Mouse (Mus musculus): ENCODE results near the gene AI464131. TPM values are rescaled to one million over a fixed set of nuclear protein-coding genes. Genes with fewer than 3 reads are reported as not detected.
"Not testable (repeated sequence)": the region's sequence is repeated elsewhere in the genome, so short reads cannot be mapped to it uniquely, and the experiment has no call there.

The AI464131 gene
- polyA plus RNA-seq, 1 experiment from 2014 or later = 3.9 TPM

GRCm38 (mm10) chr4:41468396-41469080, 34.3 kb downstream of the AI464131 start:
- DNase-seq (ENCODE audit: low spot score) = peak; percentile 67

GRCm38 (mm10) chr4:41465287-41465665, 37.6 kb downstream of the AI464131 start:
- Histone ChIP-seq H3K27ac (replicated peaks) (no peak overlapping the region), H3K9me3 (ENCODE audit: control insufficient read depth, low read length) (no peaks in the 10 kb centered on the region), H3K27me3 (ENCODE audit: control insufficient read depth, insufficient read depth, low read length) (no peaks in the 10 kb centered on the region), H3K4me2 (replicated peaks; ENCODE audit: low read depth) (peak overlapping the region; percentile 54), H3K4me3 (ENCODE audit: low read depth, low read length) (peak overlapping the region; percentile 57), H3K36me3 (ENCODE audit: control insufficient read depth, insufficient read depth, low read length) (no peaks in the 10 kb centered on the region), H3K9ac (ENCODE audit: low read length) (peak overlapping the region; percentile 64), H3K4me1 (replicated peaks; ENCODE audit: control insufficient read depth, insufficient read depth) (0 out of 2 replicates have a peak, but pooled peaks cover 2% of the 10 kb centered on the region)
- WGBS = 4% methylated on average over 17 of the region's 17 CpGs
- no peak; the same call in none of the 2 replicates for ATAC-seq (ENCODE audit: low FRiP score, low TSS enrichment)
- TF ChIP-seq EP300 (optimal IDR thresholded peaks at IDR 0.05) = no peak
- TF ChIP-seq CTCF (IDR thresholded peaks at IDR 0.05; ENCODE audit: low read depth) = peak; percentile 33; the same call in 1 of the 2 replicates
- no peak for DNase-seq (ENCODE audit: low spot score)

More at GRCm38 (mm10) chr4:41468396-41469080, 34.3 kb downstream of the AI464131 start:
- H3K36me3 ChIP-seq (ENCODE audit: control insufficient read depth, insufficient read depth, low read length) = no peaks in the 10 kb centered on the region
- TF ChIP-seq CTCF (IDR thresholded peaks at IDR 0.05; ENCODE audit: low read depth) (peak; percentile 84), EP300 (optimal IDR thresholded peaks at IDR 0.05) (no peak)
- H3K4me2 ChIP-seq (replicated peaks; ENCODE audit: low read depth) = no peak overlapping the region
- ATAC-seq (ENCODE audit: low FRiP score, low TSS enrichment) = no peak
- H3K9me3 ChIP-seq (ENCODE audit: control insufficient read depth, low read length) = no peaks in the 10 kb centered on the region
- 0 out of 2 replicates have a peak, but pooled peaks cover 2% of the 10 kb centered on the region for H3K4me1 ChIP-seq (replicated peaks; ENCODE audit: control insufficient read depth, insufficient read depth)
- no peaks in the 10 kb centered on the region for H3K27me3 ChIP-seq (ENCODE audit: control insufficient read depth, insufficient read depth, low read length)
- no peak overlapping the region for H3K4me3 ChIP-seq (ENCODE audit: low read depth, low read length)
- H3K27ac ChIP-seq (replicated peaks) = no peak overlapping the region
- 58% methylated on average over 17 of the region's 17 CpGs for WGBS
- no peak overlapping the region for H3K9ac ChIP-seq (ENCODE audit: low read length)

- peak; percentile 99 for TF ChIP-seq EP300 (optimal IDR thresholded peaks at IDR 0.05)
- TF ChIP-seq CTCF (IDR thresholded peaks at IDR 0.05; ENCODE audit: low read depth) = 0 out of 2 replicates have a peak, but pooled peaks have one; percentile 13
- DNase-seq (ENCODE audit: low spot score) (peak; percentile 99), ATAC-seq (ENCODE audit: low FRiP score, low TSS enrichment) (peak; percentile 99)
- H3K36me3 ChIP-seq (ENCODE audit: control insufficient read depth, insufficient read depth, low read length) = no peaks in the 10 kb centered on the region
- peak within 1 kb of the TSS; percentile 57 for H3K4me3 ChIP-seq (ENCODE audit: low read depth, low read length)
- peak within 1 kb of the TSS; percentile 64 for H3K4me2 ChIP-seq (replicated peaks; ENCODE audit: low read depth)
- no peaks in the 10 kb centered on the region for H3K27me3 ChIP-seq (ENCODE audit: control insufficient read depth, insufficient read depth, low read length)
- H3K9me3 ChIP-seq (ENCODE audit: control insufficient read depth, low read length) = no peaks in the 10 kb centered on the region
- under 1% methylated on average over 70 of the region's 70 CpGs for WGBS
- H3K9ac ChIP-seq (ENCODE audit: low read length) = peak within 1 kb of the TSS; percentile 65
- H3K4me1 ChIP-seq (replicated peaks; ENCODE audit: control insufficient read depth, insufficient read depth) = 0 out of 2 replicates have a peak, but pooled peaks cover 2% of the 10 kb centered on the region
- no peak within 1 kb of the TSS for H3K27ac ChIP-seq (replicated peaks)
Measured at GRCm38 (mm10) chr4:41464345-41465286, 38.3 kb downstream of the AI464131 start, which contains the start of the genes Kif24 and Nudt2. Gene Kif24 (minus strand): TSS chr4:41464887. Gene Nudt2 (plus strand): TSS chr4:41465151.

GRCm38 (mm10) chr4:41463051-41463738, 39.7 kb downstream of the AI464131 start:
- ATAC-seq (ENCODE audit: low FRiP score, low TSS enrichment); H3K4me3 ChIP-seq (ENCODE audit: low read depth, low read length): not testable (repeated sequence)
- 60% methylated on average over 3 of the region's 3 CpGs for WGBS

GRCm38 (mm10) chr4:41460690-41461089, 42.2 kb downstream of the AI464131 start:
- DNase-seq (ENCODE audit: low spot score) (no peak), ATAC-seq (ENCODE audit: low FRiP score, low TSS enrichment) (no peak)
- Histone ChIP-seq H3K4me1 (replicated peaks; ENCODE audit: control insufficient read depth, insufficient read depth) (0 out of 2 replicates have a peak, but pooled peaks cover 2% of the 10 kb centered on the region), H3K9ac (ENCODE audit: low read length) (no peak overlapping the region), H3K9me3 (ENCODE audit: control insufficient read depth, low read length) (no peaks in the 10 kb centered on the region), H3K27ac (replicated peaks) (no peak overlapping the region), H3K27me3 (ENCODE audit: control insufficient read depth, insufficient read depth, low read length) (no peaks in the 10 kb centered on the region), H3K4me3 (ENCODE audit: low read depth, low read length) (no peak overlapping the region), H3K4me2 (replicated peaks; ENCODE audit: low read depth) (no peak overlapping the region), H3K36me3 (ENCODE audit: control insufficient read depth, insufficient read depth, low read length) (no peaks in the 10 kb centered on the region)
- TF ChIP-seq EP300 (optimal IDR thresholded peaks at IDR 0.05) = no peak
- TF ChIP-seq CTCF (IDR thresholded peaks at IDR 0.05; ENCODE audit: low read depth) = no peak
- WGBS = 97% methylated on average over 1 of the region's 1 CpGs

More at GRCm38 (mm10) chr4:41463051-41463738, 39.7 kb downstream of the AI464131 start:
- H3K9ac ChIP-seq (ENCODE audit: low read length); H3K27ac ChIP-seq (replicated peaks); H3K9me3 ChIP-seq (ENCODE audit: control insufficient read depth, low read length); H3K4me1 ChIP-seq (replicated peaks; ENCODE audit: control insufficient read depth, insufficient read depth); H3K27me3 ChIP-seq (ENCODE audit: control insufficient read depth, insufficient read depth, low read length); DNase-seq (ENCODE audit: low spot score); H3K4me2 ChIP-seq (replicated peaks; ENCODE audit: low read depth); H3K36me3 ChIP-seq (ENCODE audit: control insufficient read depth, insufficient read depth, low read length): not testable (repeated sequence)

Data from stomach, postnatal 0 days (tissue).